Mouse (Mus musculus) erythroblast, embryonic 14.5 days (primary cell): ENCODE results near the gene Igfbp3.

Source experiments
- GATA1 ChIP-seq: IDR thresholded peaks from 2 replicates; pipeline ENCODE4 v1.6.1; 2012; ENCODE audit warnings: low read length, inconsistent platforms, mixed read lengths
- TAL1 ChIP-seq: IDR thresholded peaks from 3 replicates; pipeline ENCODE4 v1.6.1; 2012; ENCODE audit warnings: low read length, inconsistent platforms, mixed read lengths

GRCm38 (mm10) chr11:7213501-7214341, at the start of gene Igfbp3:
- no peak for TF ChIP-seq TAL1
- no peak for TF ChIP-seq GATA1
